Mouse (Mus musculus) CH12.LX (cell line): Measurements from ENCODE around the gene Hpca. TPM values are rescaled to one million over a fixed set of nuclear protein-coding genes. Genes with fewer than 3 reads are reported as not detected.

Source experiments
- DNase-seq: peaks from one replicate; pipeline ENCODE4 v3.0.0-alpha.2; 2013; ENCODE audit errors: extremely low read depth
- H3K27ac ChIP-seq: 2 replicates; pipeline ENCODE4 v1.5.1; 2012; ENCODE audit warnings: low read depth, mild to moderate bottlenecking, control low read depth, moderate library complexity; ENCODE audit not compliant: insufficient read depth
- H3K27me3 ChIP-seq: replicated peaks from 2 replicates; pipeline ENCODE3; 2012; ENCODE audit warnings: inconsistent platforms
- H3K36me3 ChIP-seq, 2 experiments: replicated peaks in 1 of 2; 2 replicates each; pipeline versions ENCODE3 to v1.6.1; 2012; ENCODE audit warnings: inconsistent platforms in 1 of 2, low read length in 1 of 2, mild to moderate bottlenecking in 1 of 2, mixed read lengths in 1 of 2, moderate library complexity in 1 of 2; ENCODE audit not compliant: control insufficient read depth in 1 of 2, insufficient read depth in 1 of 2
- H3K4me1 ChIP-seq, 2 experiments: 2 replicates each; pipeline ENCODE4 v1.6.1; 2012; ENCODE audit warnings: inconsistent platforms in 1 of 2, moderate library complexity in 1 of 2; ENCODE audit not compliant: insufficient read depth in 2 of 2, control insufficient read depth in 1 of 2
- H3K4me2 ChIP-seq: 2 replicates; pipeline ENCODE4 v1.6.1; 2012; ENCODE audit warnings: low read depth, mild to moderate bottlenecking, control low read depth; ENCODE audit not compliant: poor library complexity, insufficient read depth, severe bottlenecking
- H3K4me3 ChIP-seq, 3 experiments: fragments of 150-350 bp in 1 of 3; sonication (generic) in 1 of 3; replicated peaks in 1 of 3; 2 replicates each; pipeline versions ENCODE3 to v1.5.1; 2011 to 2012; ENCODE audit warnings: low read depth in 2 of 3, low read length in 2 of 3, mild to moderate bottlenecking in 2 of 3, moderate library complexity in 2 of 3, control low read depth in 1 of 3, improper control_type of control experiment in 1 of 3, inconsistent platforms in 1 of 3, mixed read lengths in 1 of 3; ENCODE audit not compliant: poor library complexity in 1 of 3
- H3K79me2 ChIP-seq: replicated peaks from 2 replicates; pipeline ENCODE4 v1.6.1; 2012; ENCODE audit warnings: mild to moderate bottlenecking, moderate library complexity; ENCODE audit not compliant: control insufficient read depth, poor library complexity, insufficient read depth, severe bottlenecking; ENCODE audit errors: extremely low read depth
- H3K9ac ChIP-seq: 2 replicates; pipeline ENCODE4 v1.6.1; 2012; ENCODE audit warnings: low read depth, mild to moderate bottlenecking, control low read depth, moderate library complexity; ENCODE audit not compliant: insufficient read depth
- H3K9me3 ChIP-seq: replicated peaks from 2 replicates; pipeline ENCODE3; 2012; ENCODE audit warnings: low read length, inconsistent platforms, mixed read lengths
- E2F4 ChIP-seq: IDR thresholded peaks from 2 replicates; pipeline ENCODE4 v1.6.1; 2011; ENCODE audit warnings: low read depth, low read length, improper control_type of control experiment; ENCODE audit not compliant: insufficient replicate concordance
- EP300 ChIP-seq: IDR thresholded peaks from 2 replicates; pipeline ENCODE4 v1.6.1; 2011; ENCODE audit warnings: low read length, improper control_type of control experiment
- GABPA ChIP-seq: IDR thresholded peaks from 2 replicates; pipeline ENCODE4 v1.6.1; 2012; ENCODE audit warnings: low read depth, low read length, improper control_type of control experiment, inconsistent platforms; ENCODE audit not compliant: insufficient replicate concordance
- HCFC1 ChIP-seq: IDR thresholded peaks from 2 replicates; pipeline ENCODE4 v1.6.1; 2012; ENCODE audit warnings: low read depth, mild to moderate bottlenecking, inconsistent platforms, low read length, improper control_type of control experiment
- IRF4 ChIP-seq: IDR thresholded peaks from 2 replicates; pipeline ENCODE4 v1.6.1; 2014; ENCODE audit warnings: low read depth, mild to moderate bottlenecking, inconsistent platforms, low read length, improper control_type of control experiment
- JUN ChIP-seq: IDR thresholded peaks from 2 replicates; pipeline ENCODE4 v1.6.1; 2011; ENCODE audit warnings: low read depth, mild to moderate bottlenecking, low read length, improper control_type of control experiment, moderate library complexity; ENCODE audit not compliant: insufficient read depth
- MAFK ChIP-seq: IDR thresholded peaks from 2 replicates; pipeline ENCODE4 v1.6.1; 2011; ENCODE audit warnings: low read length, improper control_type of control experiment; ENCODE audit not compliant: insufficient replicate concordance
- MXI1 ChIP-seq: IDR thresholded peaks from 2 replicates; pipeline ENCODE4 v1.6.1; 2011; ENCODE audit warnings: mild to moderate bottlenecking, low read depth, low read length, improper control_type of control experiment
- PAX5 ChIP-seq: IDR thresholded peaks from 2 replicates; pipeline ENCODE4 v1.6.1; 2012; ENCODE audit warnings: low read length, inconsistent platforms, mixed read lengths
- POLR2A ChIP-seq: IDR thresholded peaks from 2 replicates; pipeline ENCODE4 v1.6.1; 2011; ENCODE audit warnings: low read depth, mild to moderate bottlenecking, improper control_type of control experiment, low read length
- POLR2AphosphoS2 ChIP-seq: IDR thresholded peaks from 2 replicates; pipeline ENCODE4 v1.6.1; 2011; ENCODE audit warnings: low read depth, low read length, improper control_type of control experiment
- RCOR1 ChIP-seq: conservative IDR thresholded peaks from 2 replicates; pipeline ENCODE4 v1.6.1; 2012; ENCODE audit warnings: low read depth, mild to moderate bottlenecking, inconsistent platforms, low read length, improper control_type of control experiment
- SIN3A ChIP-seq: IDR thresholded peaks from 2 replicates; pipeline ENCODE4 v1.6.1; 2012; ENCODE audit warnings: low read length, improper control_type of control experiment, inconsistent platforms
- UBTF ChIP-seq: IDR thresholded peaks from 2 replicates; pipeline ENCODE4 v1.6.1; 2012; ENCODE audit warnings: low read depth, mild to moderate bottlenecking, inconsistent platforms, low read length, improper control_type of control experiment, moderate library complexity
- USF1 ChIP-seq: IDR thresholded peaks from 2 replicates; pipeline ENCODE4 v1.6.1; 2014; ENCODE audit warnings: low read depth, mild to moderate bottlenecking, inconsistent platforms, low read length, improper control_type of control experiment
- USF2 ChIP-seq: conservative IDR thresholded peaks from 2 replicates; pipeline ENCODE4 v1.6.1; 2011; ENCODE audit warnings: low read depth, low read length, improper control_type of control experiment
- ZC3H11A ChIP-seq: IDR thresholded peaks from 2 replicates; pipeline ENCODE4 v1.6.1; 2012; ENCODE audit warnings: low read depth, mild to moderate bottlenecking, inconsistent platforms, low read length, improper control_type of control experiment
- dilution Hi-C: fragments of 300-500 bp; cut with MboI; formaldehyde crosslinking; loops from 2 replicates; pipeline ENCODE4 v1.14.3; 2020; ENCODE audit warnings: low sequenced_read_pairs; ENCODE audit not compliant: extremely low pct_unique_long_range_greater_than_20kb, extremely low pct_ligation_motif_present
- in situ Hi-C: fragments of 300-500 bp; cut with MboI; formaldehyde crosslinking; loops from 3 replicates; pipeline ENCODE4 v1.14.3; 2019; ENCODE audit warnings: low sequenced_read_pairs, low pct_ligation_motif_present, low pct_unique_long_range_greater_than_20kb, mixed read lengths
- polyA plus RNA-seq: library from polyadenylated mRNA; unstranded; fragments of >175 nt; gene quantifications from 2 replicates; pipeline ENCODE4 v1.2.1, GENCODE M21; 2012; ENCODE audit warnings: low read depth; ENCODE audit not compliant: insufficient read length
- total RNA-seq, 2 experiments: library from RNA; depleted of rRNA; stranded (reverse); fragments of 300-350 nt in 1 of 2; fragments of >200 nt in 1 of 2; gene quantifications; 2 replicates each; pipeline ENCODE4 v1.2.3; 2012 to 2014

Hpca gene
- total and polyA plus RNA-seq, 3 experiments = 1.3 to 28.5 (median 2.9) TPM

DNA sequence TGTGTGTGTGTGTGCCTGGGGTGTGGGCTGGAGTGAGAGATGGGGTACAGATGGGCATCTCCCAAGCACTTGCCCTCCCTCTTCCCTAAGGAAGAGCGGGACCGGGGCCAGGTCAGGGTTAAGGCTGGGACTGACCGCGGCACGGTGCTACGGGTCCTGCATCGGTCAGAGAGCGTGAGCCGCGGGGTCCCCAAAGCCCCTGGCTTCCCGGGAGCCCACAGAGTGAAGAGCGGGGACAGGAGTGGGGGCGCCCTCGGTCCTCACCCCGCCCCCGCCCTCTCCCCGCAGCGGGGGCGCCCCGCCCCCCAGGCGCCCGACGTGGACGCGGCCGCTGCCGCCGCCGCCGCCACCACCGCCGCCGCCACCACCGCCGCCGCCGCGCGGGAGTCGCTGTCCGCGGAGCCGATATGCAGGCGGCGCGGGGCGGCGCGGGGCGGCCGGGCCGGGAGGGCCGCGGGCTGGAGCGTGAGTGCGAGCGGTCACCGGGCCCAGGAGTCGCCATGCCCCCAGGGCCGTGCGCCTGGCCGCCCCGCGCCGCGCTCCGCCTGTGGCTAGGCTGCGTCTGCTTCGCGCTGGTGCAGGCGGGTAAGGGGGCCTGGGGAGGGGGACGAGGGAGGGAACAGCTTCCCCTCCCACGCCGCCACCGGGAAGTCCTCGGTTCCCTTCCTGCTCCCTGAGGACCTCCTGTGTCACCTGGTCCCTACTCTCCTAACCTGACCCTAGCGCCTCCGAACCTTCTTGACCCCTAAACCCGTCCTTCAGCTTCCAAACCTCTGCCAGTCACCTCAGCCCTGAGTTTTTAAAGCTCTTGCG lies 14.9 kb upstream of the Hpca start, which contains the start of gene Fndc5:
Gene Fndc5, plus strand, starts transcription at position 421 of the 813 bp plus-strand sequence.
- peak within 1 kb of the TSS; percentile 31 for H3K4me2 ChIP-seq
- H3K9me3 ChIP-seq = no peaks in the 10 kb centered on the region
- no peak within 1 kb of the TSS for H3K27ac ChIP-seq
- dilution Hi-C loops = no loop called here
- peaks cover 27% of the 10 kb centered on the region for H3K27me3 ChIP-seq
- H3K9ac ChIP-seq = peak within 1 kb of the TSS; percentile 25; the same call in 1 of the 2 replicates
- H3K36me3 ChIP-seq = peaks cover 0 to 8% of the 10 kb centered on the region in 2 experiments
- in situ Hi-C loops = loop anchor here (10.0 kb wide), 2 partner anchors 48 to 318 kb away; partner anchors contain the start of genes S100pbp and Yars
- DNase-seq = no peak
- no peaks in the 10 kb centered on the region for H3K79me2 ChIP-seq
- TF ChIP-seq POLR2AphosphoS2 (no peak), ZC3H11A (no peak), SIN3A (no peak), MAFK (no peak), IRF4 (no peak), HCFC1 (no peak), E2F4 (no peak), UBTF (no peak), USF2 (no peak), PAX5 (no peak), JUN (no peak), MXI1 (no peak), USF1 (no peak), POLR2A (no peak), GABPA (no peak)
- peaks cover 13 to 36% of the 10 kb centered on the region in 2 experiments for H3K4me1 ChIP-seq
- peak within 1 kb of the TSS in 1 of 3 experiments; percentile 17 for H3K4me3 ChIP-seq

DNA sequence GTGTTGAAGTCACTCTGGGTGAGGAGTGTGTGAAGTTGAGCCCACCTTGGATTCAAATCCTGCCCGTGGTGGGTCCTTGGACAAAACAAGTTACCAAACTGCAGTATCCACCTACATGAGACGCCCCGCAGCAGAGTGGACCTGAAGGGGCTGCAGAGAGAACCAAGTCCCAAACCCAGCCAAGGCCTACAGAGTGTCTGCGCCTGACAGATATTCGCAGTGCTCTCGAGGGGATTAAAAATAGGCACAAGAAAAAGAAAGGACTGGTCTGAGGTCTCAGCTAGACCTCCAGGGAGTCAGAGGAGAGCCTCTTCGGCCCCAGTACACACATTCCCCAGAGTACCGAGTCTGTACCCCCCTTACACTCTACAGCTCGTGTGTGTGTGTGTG lies 14.3 kb upstream of the Hpca start:
- no peak for TF ChIP-seq EP300
- no peak for TF ChIP-seq RCOR1
- no peak for TF ChIP-seq POLR2AphosphoS2
- TF ChIP-seq, all 38 proteins: peak for 0
- no peak overlapping the region; the same call in 1 of the 2 replicates for H3K9ac ChIP-seq
- in situ Hi-C loops = loop anchor here (10.0 kb wide), 2 partner anchors 49 to 319 kb away; partner anchors contain the start of genes S100pbp and Yars

More for the DNA sequence above, 14.3 kb upstream of the Hpca start:
- H3K4me1 ChIP-seq = peaks cover 13 to 41% of the 10 kb centered on the region in 2 experiments
- no peak overlapping the region for H3K27ac ChIP-seq
- no peaks in the 10 kb centered on the region for H3K79me2 ChIP-seq
- H3K4me2 ChIP-seq = peak overlapping the region; percentile 31
- H3K9me3 ChIP-seq = no peaks in the 10 kb centered on the region
- peak overlapping the region in 1 of 3 experiments; percentile 17 for H3K4me3 ChIP-seq
- peaks cover 0 to 4% of the 10 kb centered on the region in 2 experiments for H3K36me3 ChIP-seq
- dilution Hi-C loops = no loop called here
- H3K27me3 ChIP-seq = peaks cover 31% of the 10 kb centered on the region
- peak; percentile 24 for DNase-seq
